Mouse (Mus musculus) limb, embryonic 10.5 days (tissue): ENCODE measurements around the gene AC124502.3. TPM values are rescaled to one million over a fixed set of nuclear protein-coding genes. Genes with fewer than 3 reads are reported as not detected.
"Not testable (repeated sequence)": the region's sequence is repeated elsewhere in the genome, so short reads cannot be mapped to it uniquely, and the experiment has no call there.

Experiments
- DNase-seq: peaks from one replicate; pipeline ENCODE4 v3.0.0-alpha.2; 2017; ENCODE audit warnings: low spot score
- H3K27ac ChIP-seq: fragments of 300-500 bp; sonication (generic); 2 replicates; pipeline ENCODE4 v1.5.1; 2016; ENCODE audit warnings: mild to moderate bottlenecking
- H3K27me3 ChIP-seq: fragments of 300-500 bp; sonication (generic); 2 replicates; pipeline ENCODE4 v1.6.1; 2016; ENCODE audit warnings: low read depth, mild to moderate bottlenecking; ENCODE audit not compliant: poor library complexity, severe bottlenecking
- H3K36me3 ChIP-seq: fragments of 300-500 bp; sonication (generic); 2 replicates; pipeline ENCODE4 v1.6.1; 2016; ENCODE audit warnings: mild to moderate bottlenecking, moderate library complexity
- H3K4me1 ChIP-seq: fragments of 300-500 bp; sonication (generic); 2 replicates; pipeline ENCODE4 v1.6.1; 2016
- H3K4me3 ChIP-seq: fragments of 300-500 bp; sonication (generic); 2 replicates; pipeline ENCODE4 v1.5.1; 2016; ENCODE audit warnings: mild to moderate bottlenecking, moderate library complexity
- H3K9me3 ChIP-seq: fragments of 300-500 bp; sonication (generic); replicated peaks from 2 replicates; pipeline ENCODE4 v1.6.1; 2016; ENCODE audit warnings: mild to moderate bottlenecking
- WGBS: fragments of 180-500 bp; shearing (Covaris S2); methylation state at CpG from one replicate; pipeline ENCODE4 v1.1.7; 2016; 5-methylcytosine and 5-hydroxymethylcytosine counted together
- polyA plus RNA-seq: library from polyadenylated mRNA; unstranded; fragments of >200 nt; fragmentation: Nextera tagmentation; extraction: Ambion mirVana; gene quantifications from 2 replicates; pipeline ENCODE4 v1.2.1, GENCODE M21; 2016

Gene AC124502.3
- polyA plus RNA-seq, 1 experiment from 2014 or later = 3.1 TPM

DNA sequence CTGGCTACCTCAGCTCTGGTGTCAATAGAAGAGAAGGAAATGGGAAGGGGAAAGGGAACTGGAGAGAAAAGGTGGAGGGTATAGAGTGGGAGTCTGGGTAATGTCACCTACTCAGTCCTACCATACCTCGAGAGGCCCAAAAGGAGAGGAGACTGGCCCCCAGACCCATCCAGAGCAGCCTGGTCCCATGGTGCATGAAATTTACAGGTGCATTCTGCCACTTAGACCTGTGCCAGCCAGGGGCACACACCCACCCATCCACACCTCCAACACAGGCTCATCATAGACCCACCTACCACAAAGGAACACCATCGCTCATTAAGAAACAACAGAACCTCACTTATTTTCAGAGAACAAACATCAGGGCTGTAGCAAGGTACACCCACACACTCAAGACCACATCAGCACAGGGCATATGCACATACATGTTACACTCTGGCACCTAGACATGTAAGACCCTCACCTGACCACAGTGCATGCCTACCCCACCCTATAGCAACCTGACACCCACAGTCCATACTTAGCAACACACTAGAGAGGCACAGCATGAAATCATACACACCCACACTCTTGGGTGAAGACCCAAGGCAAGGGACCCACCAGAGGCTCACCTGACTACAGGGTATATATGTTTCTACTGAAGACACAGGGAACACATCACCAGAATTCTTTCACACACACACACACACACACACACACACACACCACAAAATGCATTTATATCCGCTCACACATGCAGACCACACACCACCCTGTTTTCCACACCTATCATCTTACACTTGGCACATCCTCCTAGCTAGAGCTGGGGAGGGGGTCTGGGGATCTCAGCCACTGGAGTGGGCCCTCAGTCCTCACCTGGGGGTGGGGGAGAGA lies 45.5 kb downstream of the AC124502.3 start:
- DNase-seq = no peak
- 73% methylated on average over 3 of the region's 3 CpGs for WGBS
- Histone ChIP-seq H3K4me3 (peak overlapping the region; percentile 56), H3K4me1 (peaks cover 24% of the 10 kb centered on the region), H3K27me3 (peaks cover 73% of the 10 kb centered on the region), H3K27ac (0 out of 2 replicates have a peak overlapping the region, but pooled peaks have one; percentile 27), H3K9me3 (no peaks in the 10 kb centered on the region), H3K36me3 (no peaks in the 10 kb centered on the region)

DNA sequence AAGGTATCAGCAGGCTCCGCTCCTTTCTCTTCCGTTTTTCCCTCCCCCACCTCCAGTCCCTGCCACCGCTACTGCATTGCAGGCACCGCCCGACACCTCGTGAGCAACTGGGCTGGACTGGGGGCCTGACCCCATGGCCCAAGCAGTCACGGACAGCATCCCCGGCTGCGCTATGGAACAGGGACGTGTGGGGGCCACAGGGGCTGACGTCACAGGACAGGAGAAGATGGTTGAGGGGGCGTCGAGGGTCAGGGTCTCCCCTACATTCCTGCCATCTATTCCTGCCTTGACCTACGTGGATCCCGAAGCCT lies 46.1 kb downstream of the AC124502.3 start:
- WGBS = 4% methylated on average over 15 of the region's 15 CpGs
- peaks cover 72% of the 10 kb centered on the region for H3K27me3 ChIP-seq
- no peak for DNase-seq
- peaks cover 27% of the 10 kb centered on the region for H3K4me1 ChIP-seq
- H3K27ac ChIP-seq = 0 out of 2 replicates have a peak overlapping the region, but pooled peaks have one; percentile 27
- no peaks in the 10 kb centered on the region for H3K9me3 ChIP-seq
- peak overlapping the region; percentile 56 for H3K4me3 ChIP-seq
- H3K36me3 ChIP-seq = peaks cover under 1% of the 10 kb centered on the region; the same call in 1 of the 2 replicates

DNA sequence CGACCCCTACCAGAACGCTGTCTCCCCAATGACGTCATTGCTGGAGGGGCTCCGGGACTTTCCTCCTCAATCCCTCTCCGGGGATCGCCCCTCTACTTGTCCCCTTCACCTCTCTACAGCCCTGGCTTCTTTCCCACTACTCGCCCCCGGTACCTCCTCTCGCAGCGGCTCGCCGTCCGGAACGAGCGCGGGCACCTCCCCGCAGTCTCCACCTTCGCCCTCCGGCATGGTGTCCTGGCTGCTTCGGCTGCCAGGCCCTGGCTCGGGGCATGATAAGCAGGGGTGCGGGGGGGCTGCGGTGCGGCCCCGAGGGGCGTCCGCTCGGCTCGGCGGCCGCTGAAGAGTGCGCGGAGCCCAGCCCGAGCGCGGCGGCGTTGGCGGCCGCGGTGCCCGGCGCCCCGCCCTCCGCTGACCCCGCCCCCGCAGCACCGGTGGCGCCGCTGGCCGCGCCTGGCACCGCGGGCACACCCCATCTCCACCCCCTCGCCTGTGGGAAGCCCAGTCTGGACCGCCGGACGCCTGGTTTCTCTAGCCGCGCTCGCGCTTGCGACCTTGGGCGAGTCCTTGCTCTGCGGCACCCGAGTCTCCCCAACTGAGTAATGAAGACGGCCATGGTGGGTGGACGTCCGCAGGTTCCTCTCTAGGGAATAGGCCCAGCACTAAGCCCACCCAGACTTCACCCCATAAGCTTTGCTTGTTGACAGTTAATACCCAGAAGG lies 46.6 kb downstream of the AC124502.3 start, which contains the start of gene Tmem151a:
Gene Tmem151a (minus strand): TSS at position 387 of the 719 bp plus-strand sequence.
- Histone ChIP-seq H3K4me3 (peak within 1 kb of the TSS; percentile 56), H3K9me3 (no peaks in the 10 kb centered on the region), H3K36me3 (peaks cover 3% of the 10 kb centered on the region), H3K4me1 (peaks cover 27% of the 10 kb centered on the region), H3K27ac (peak within 1 kb of the TSS; percentile 27), H3K27me3 (peaks cover 67% of the 10 kb centered on the region)
- no peak for DNase-seq
- WGBS = under 1% methylated on average over 68 of the region's 69 CpGs

DNA sequence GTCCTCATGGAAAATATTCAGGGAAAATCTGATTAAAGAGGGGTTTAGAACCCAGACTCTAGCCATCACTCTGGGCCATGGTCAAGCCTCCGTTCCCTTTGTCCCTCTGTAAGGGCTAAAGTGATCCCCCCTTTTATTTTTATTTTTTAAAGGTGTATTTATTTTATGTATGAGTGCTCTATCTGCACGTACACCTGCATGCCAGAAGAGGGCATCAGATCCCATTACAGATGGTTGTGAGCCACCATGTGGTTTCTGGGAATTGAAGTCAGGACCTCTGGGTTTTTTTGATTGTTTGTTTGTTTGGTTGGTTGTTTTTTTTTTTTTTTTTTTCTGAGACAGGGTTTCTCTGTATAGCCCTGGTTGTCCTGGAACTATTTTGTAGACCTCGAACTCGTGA lies 47.8 kb downstream of the AC124502.3 start:
- not testable (repeated sequence) for H3K9me3 ChIP-seq, H3K4me3 ChIP-seq, H3K27ac ChIP-seq, DNase-seq
- H3K36me3 ChIP-seq = peaks cover 16% of the 10 kb centered on the region
- peaks cover 54% of the 10 kb centered on the region for H3K27me3 ChIP-seq
- 55% methylated on average over 4 of the region's 4 CpGs for WGBS
- peaks cover 27% of the 10 kb centered on the region for H3K4me1 ChIP-seq

DNA sequence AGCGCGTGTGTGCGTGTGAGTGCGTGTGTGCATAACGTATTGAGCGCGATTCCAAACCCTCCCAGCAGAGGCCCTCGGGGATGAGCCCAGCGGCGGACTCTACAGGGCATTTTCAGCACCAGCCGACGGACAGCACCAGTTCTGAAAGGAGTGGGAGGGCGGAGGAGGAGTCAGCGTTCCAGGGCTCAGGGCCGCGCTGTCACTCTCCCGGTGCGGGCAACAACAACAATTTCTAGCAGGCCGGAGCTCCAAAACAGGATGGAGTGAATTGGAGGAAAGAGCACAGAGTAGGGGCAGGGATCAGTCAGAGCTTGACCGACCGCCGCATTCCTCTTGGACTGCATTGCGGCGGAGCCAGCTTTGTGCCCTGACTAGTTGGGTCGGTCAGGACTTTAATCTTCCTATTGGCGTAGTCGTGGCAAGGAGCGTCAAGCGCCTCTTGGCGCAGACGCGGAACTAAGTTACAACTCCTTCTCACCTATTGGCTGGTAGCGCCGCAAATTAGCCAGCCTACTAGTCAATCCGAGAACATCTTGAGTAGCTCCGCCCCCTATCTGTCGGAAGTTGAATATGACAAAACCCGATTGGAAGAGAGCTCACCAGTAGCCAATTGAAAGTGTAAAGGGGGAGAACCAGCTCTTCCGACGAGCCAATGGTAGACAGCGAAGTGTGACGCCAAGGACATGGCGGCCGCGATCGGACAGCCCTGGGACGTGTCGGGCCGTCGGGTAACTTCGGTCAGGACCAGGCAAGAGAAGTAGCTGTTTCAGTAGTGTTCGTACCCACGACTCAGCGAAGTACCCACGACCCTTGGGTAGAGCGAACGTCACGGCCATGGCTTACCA lies 49.4 kb downstream of the AC124502.3 start, which contains the start of gene Yif1a:
Gene Yif1a (plus strand): TSS at position 655 of the 845 bp plus-strand sequence.
- Histone ChIP-seq H3K4me3 (peak within 1 kb of the TSS; percentile 85), H3K27ac (peak within 1 kb of the TSS; percentile 83), H3K36me3 (peaks cover 31% of the 10 kb centered on the region), H3K27me3 (peaks cover 39% of the 10 kb centered on the region), H3K9me3 (no peaks in the 10 kb centered on the region), H3K4me1 (peaks cover 27% of the 10 kb centered on the region)
- under 1% methylated on average over 58 of the region's 58 CpGs for WGBS
- DNase-seq = peak; percentile 98

DNA sequence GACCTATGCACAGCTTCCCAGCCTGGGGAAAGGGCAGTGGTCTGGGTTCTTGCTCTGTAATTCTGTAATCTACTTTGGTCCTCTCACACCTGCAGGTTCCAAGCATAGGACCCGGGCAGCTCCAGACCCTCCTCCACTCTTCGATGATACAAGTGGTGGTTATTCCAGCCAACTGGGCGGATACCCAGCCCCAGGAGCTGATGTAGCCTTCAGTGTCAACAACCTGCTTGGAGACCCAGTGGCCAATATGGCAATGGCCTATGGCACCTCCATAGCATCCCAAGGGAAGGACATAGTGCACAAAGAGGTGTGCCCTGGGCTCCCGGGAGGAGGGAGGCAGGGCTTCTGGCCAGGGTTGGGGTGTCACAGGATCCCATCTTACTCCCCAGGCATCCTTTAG lies 50.6 kb downstream of the AC124502.3 start:
- H3K4me3 ChIP-seq = peak overlapping the region; percentile 85
- H3K4me1 ChIP-seq = peaks cover 36% of the 10 kb centered on the region
- peaks cover 26% of the 10 kb centered on the region for H3K27me3 ChIP-seq
- 90% methylated on average over 4 of the region's 4 CpGs for WGBS
- no peaks in the 10 kb centered on the region for H3K9me3 ChIP-seq
- no peak for DNase-seq
- H3K36me3 ChIP-seq = peaks cover 40% of the 10 kb centered on the region
- H3K27ac ChIP-seq = no peak overlapping the region

DNA sequence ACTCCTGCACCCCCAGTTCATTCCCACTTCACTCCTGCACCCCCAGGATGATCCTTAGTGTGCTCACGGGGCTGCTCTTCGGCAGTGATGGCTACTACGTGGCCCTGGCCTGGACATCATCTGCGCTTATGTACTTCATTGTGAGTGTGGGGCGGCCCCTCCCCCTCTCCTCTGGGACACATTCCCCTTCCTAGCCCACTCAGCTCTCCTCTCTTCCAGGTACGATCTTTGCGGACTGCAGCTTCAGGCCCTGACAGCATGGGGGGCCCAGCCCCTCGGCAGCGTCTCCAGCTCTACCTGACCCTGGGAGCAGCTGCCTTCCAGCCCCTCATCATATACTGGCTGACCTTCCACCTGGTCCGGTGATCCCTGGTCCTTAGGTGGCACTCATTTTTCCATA lies 53.4 kb downstream of the AC124502.3 start:
- 93% methylated on average over 10 of the region's 10 CpGs for WGBS

DNA sequence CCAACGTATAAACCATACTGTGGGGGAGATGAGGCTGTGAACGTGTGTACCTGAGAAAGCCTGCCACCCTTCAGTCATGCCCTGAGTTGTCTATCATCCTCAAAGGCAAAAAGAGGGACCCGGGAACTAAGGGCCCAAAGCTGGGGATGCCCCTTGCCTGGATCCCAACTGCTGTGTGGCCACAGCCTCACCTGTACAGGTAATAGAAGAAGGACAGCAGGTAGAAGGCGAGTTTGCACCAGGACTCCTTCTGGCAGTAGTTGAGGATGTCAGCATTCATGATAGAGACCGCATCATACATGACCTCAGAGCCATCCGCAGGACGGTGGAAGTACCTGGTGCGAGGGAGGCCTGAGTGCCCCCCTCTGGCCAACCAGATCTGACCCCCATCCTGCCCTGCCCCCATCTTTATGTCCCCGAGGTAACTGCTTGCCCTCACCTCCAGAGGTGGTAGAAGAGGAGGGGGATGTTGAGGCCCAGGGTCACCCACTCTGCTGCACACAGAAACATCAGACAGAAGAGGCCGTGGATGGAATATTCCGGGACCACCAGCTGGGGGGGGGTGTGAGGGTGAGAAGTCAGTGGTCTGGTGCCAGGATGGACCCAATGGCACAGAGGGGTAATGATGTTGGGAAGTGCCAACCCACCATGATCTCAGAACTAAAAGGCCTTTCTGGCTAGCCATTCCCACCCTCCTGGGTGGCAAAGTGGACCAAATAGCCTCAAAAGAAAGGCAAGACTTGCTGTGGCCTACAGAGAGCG lies 55.0 kb downstream of the AC124502.3 start:
- Histone ChIP-seq H3K4me3 (peak overlapping the region; percentile 26; the same call in 1 of the 2 replicates), H3K4me1 (peaks cover 60% of the 10 kb centered on the region), H3K27me3 (peaks cover 8% of the 10 kb centered on the region; the same call in 1 of the 2 replicates), H3K9me3 (no peaks in the 10 kb centered on the region), H3K36me3 (peaks cover 40% of the 10 kb centered on the region), H3K27ac (0 out of 2 replicates have a peak overlapping the region, but pooled peaks have one; percentile 15)
- 77% methylated on average over 12 of the region's 12 CpGs for WGBS
- no peak for DNase-seq

More for the DNA sequence above, 53.4 kb downstream of the AC124502.3 start:
- peaks cover 40% of the 10 kb centered on the region for H3K36me3 ChIP-seq
- no peak for DNase-seq
- H3K9me3 ChIP-seq = no peaks in the 10 kb centered on the region
- H3K4me3 ChIP-seq = no peak overlapping the region
- no peak overlapping the region for H3K27ac ChIP-seq
- peaks cover 51% of the 10 kb centered on the region for H3K4me1 ChIP-seq
- H3K27me3 ChIP-seq = peaks cover 8% of the 10 kb centered on the region; the same call in 1 of the 2 replicates

DNA sequence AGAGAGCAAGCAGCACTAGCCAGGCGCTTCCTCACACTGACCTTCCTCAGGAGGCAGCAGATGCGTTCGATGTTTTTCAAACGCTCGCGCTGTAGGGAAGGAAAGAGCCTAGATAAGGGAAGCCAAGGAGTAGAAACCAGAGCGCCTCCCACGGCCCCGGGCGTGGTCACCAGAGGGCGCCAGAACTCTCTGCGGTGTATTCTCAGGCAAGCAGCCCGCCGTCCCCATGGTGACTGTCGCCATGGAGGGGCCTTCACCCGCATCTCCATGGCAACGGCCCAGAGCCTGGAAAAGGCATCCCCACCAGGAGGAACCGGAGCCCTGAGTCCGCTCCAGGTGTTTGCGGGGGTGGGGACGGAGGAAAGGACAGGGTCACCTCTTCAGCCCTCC lies 55.5 kb downstream of the AC124502.3 start:
- 0% methylated on average over 21 of the region's 21 CpGs for WGBS
- H3K4me1 ChIP-seq = peaks cover 60% of the 10 kb centered on the region
- peak; percentile 100 for DNase-seq
- H3K36me3 ChIP-seq = peaks cover 43% of the 10 kb centered on the region
- H3K4me3 ChIP-seq = peak overlapping the region; percentile 26
- no peaks in the 10 kb centered on the region for H3K9me3 ChIP-seq
- H3K27me3 ChIP-seq = peaks cover 8% of the 10 kb centered on the region; the same call in 1 of the 2 replicates
- H3K27ac ChIP-seq = 0 out of 2 replicates have a peak overlapping the region, but pooled peaks have one; percentile 15

DNA sequence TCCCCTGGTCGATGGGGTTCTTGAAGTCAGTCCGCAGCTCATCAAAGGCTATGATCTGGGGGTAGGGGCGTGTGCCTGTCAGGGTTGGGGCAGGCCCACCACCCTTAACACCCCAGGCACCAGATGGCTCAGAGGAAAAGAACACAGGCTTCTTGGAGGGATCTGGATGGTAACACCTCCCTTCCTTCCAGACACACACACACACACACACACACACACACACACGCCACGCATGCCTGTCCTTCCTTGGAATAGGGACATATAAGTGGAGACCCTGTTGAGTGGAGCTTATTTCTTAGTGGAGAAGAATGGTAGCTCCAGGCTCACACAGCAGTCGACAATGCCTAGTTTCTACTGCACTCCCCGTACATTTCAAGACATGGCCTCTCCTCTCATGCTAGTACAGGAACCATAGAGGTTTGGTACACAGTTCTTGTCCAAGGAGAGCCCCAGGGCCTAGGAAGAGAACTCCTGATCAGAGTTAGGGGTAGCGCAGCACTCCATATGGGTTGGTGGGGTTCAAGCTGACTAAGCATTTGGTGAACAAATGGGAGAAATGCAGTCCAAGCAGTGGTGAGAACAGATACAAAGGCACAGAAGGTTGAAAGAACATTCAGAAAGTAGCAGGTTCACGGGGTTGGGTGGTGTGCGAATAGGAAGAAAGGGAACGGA lies 56.2 kb downstream of the AC124502.3 start:
- WGBS = 48% methylated on average over 11 of the region's 11 CpGs
- Histone ChIP-seq H3K27ac (0 out of 2 replicates have a peak overlapping the region, but pooled peaks have one; percentile 15), H3K4me3 (peak overlapping the region; percentile 26), H3K9me3 (no peaks in the 10 kb centered on the region), H3K36me3 (peaks cover 48% of the 10 kb centered on the region), H3K4me1 (peaks cover 64% of the 10 kb centered on the region), H3K27me3 (peaks cover 8% of the 10 kb centered on the region; the same call in 1 of the 2 replicates)
- no peak for DNase-seq

DNA sequence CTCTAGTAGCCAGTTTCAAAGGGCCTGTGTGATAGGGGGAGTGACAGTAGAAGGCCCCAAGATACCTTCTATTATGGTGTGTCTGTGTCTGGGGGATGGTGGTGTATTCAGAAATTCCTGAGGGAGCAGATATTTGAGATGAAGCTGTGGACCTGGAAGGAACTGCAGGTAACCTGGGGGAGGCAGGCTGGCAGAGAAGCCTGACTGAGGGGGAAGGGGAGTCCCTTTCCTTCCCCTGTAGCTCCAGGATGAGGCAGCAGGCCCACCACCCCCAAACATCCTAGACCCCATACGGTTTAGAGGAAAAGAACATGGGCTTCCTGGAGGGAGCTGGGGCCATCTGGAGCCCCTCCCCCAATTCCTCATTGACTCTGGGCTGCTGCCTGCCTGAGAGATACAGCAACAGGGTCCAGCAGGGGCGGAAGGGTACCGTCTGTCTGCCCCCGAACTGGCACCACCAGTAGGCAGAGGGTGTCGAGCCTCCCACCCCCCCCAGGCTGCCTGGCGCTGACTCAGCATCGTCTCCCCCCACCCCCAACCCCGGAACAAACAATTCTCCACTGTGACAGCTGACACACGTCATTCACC lies 57.3 kb downstream of the AC124502.3 start:
- 13% methylated on average over 9 of the region's 9 CpGs for WGBS
- peaks cover 68% of the 10 kb centered on the region for H3K4me1 ChIP-seq
- H3K27ac ChIP-seq = peak overlapping the region; percentile 50; the same call in 1 of the 2 replicates
- H3K36me3 ChIP-seq = peaks cover 50% of the 10 kb centered on the region
- H3K27me3 ChIP-seq = peaks cover 8% of the 10 kb centered on the region; the same call in 1 of the 2 replicates
- H3K9me3 ChIP-seq = no peaks in the 10 kb centered on the region
- DNase-seq = no peak
- peak overlapping the region; percentile 76 for H3K4me3 ChIP-seq
